Mouse (Mus musculus): ENCODE results near the gene C1qa. TPM values are rescaled to one million over a fixed set of nuclear protein-coding genes. Genes with fewer than 3 reads are reported as not detected.

The C1qa gene
- polyA plus RNA-seq, 1 experiment from 2014 or later: 39.4 TPM

- H3K4me2 ChIP-seq (replicated peaks; ENCODE audit: low read depth, low read length): no peak overlapping the region
- no peaks in the 10 kb centered on the region for H3K4me1 ChIP-seq (ENCODE audit: insufficient read depth, low read depth, low read length)
- no peaks in the 10 kb centered on the region for H3K36me3 ChIP-seq (ENCODE audit: insufficient read depth, low read length)
- WGBS: 73% methylated on average over 6 of the region's 6 CpGs
- no peaks in the 10 kb centered on the region for H3K9me3 ChIP-seq (ENCODE audit: low read length)
- ATAC-seq (no peak), DNase-seq (ENCODE audit: low spot score) (no peak)
- H3K27me3 ChIP-seq (replicated peaks; ENCODE audit: insufficient read depth, low read length): no peaks in the 10 kb centered on the region
- no peak for TF ChIP-seq EP300 (IDR thresholded peaks at IDR 0.05)
- TF ChIP-seq CTCF (IDR thresholded peaks at IDR 0.05): no peak
- H3K27ac ChIP-seq (ENCODE audit: low read length): no peak overlapping the region
- no peak overlapping the region for H3K4me3 ChIP-seq (ENCODE audit: low read depth, low read length)
- no peak overlapping the region for H3K9ac ChIP-seq (replicated peaks; ENCODE audit: low read depth)
Measured at GRCm38 (mm10) chr4:136847166-136847565, 51.4 kb downstream of the C1qa start.

Other genes with a start within 250 kb of the C1qa start
- gene Ephb2, start 62.8 kb downstream of the C1qa start, polyA plus RNA-seq (2015; fragmentation: Nextera tagmentation; extraction: Ambion mirVana): 0.63 and 0.74 TPM in 2 replicates
- gene C1qb, start 12.6 kb downstream of the C1qa start, polyA plus RNA-seq (2015; fragmentation: Nextera tagmentation; extraction: Ambion mirVana): 46.6 and 55.1 TPM in 2 replicates
- gene C1qc, start 5.7 kb downstream of the C1qa start, polyA plus RNA-seq (2015; fragmentation: Nextera tagmentation; extraction: Ambion mirVana): 29.3 and 30.9 TPM in 2 replicates
- 0.04 and 0.12 TPM in 2 replicates for gene Epha8, start 58.0 kb upstream of the C1qa start, polyA plus RNA-seq (2015; fragmentation: Nextera tagmentation; extraction: Ambion mirVana)
- 1.3 and 1.6 TPM in 2 replicates for gene Zbtb40, start 150.0 kb upstream of the C1qa start, polyA plus RNA-seq (2015; fragmentation: Nextera tagmentation; extraction: Ambion mirVana)